Mouse (Mus musculus) NIH3T3 (cell line): ENCODE results near the gene Tcte1.

Source experiments
- DNase-seq: peaks from one replicate; pipeline ENCODE4 v3.0.0-alpha.2; 2012; ENCODE audit warnings: low read depth

Gene Tcte1

GRCm38 (mm10) chr17:45566360-45567161 lies 43.3 kb downstream of the Tcte1 start:
- peak; percentile 60 for DNase-seq

GRCm38 (mm10) chr17:45567162-45567601 lies 43.9 kb downstream of the Tcte1 start:
- peak; percentile 28 for DNase-seq

GRCm38 (mm10) chr17:45568990-45569389 lies 45.8 kb downstream of the Tcte1 start:
- DNase-seq: no peak

- no peak for DNase-seq
Measured at GRCm38 (mm10) chr17:45569999-45570398, 46.8 kb downstream of the Tcte1 start.

- DNase-seq: peak; percentile 91
Measured at GRCm38 (mm10) chr17:45572103-45573086, 49.2 kb downstream of the Tcte1 start.

GRCm38 (mm10) chr17:45573087-45573779 lies 50.0 kb downstream of the Tcte1 start, which contains the start of gene Hsp90ab1:
TSS of gene Hsp90ab1 (minus strand) at chr17:45573271.
- DNase-seq: peak; percentile 99

- peak; percentile 96 for DNase-seq
Measured at GRCm38 (mm10) chr17:45573780-45574123, 50.5 kb downstream of the Tcte1 start.

- DNase-seq: peak; percentile 72
Measured at GRCm38 (mm10) chr17:45574129-45574761, 51.0 kb downstream of the Tcte1 start.

GRCm38 (mm10) chr17:45575123-45575897 lies 52.1 kb downstream of the Tcte1 start:
- no peak for DNase-seq

- no peak for DNase-seq
Measured at GRCm38 (mm10) chr17:45578242-45578641, 55.0 kb downstream of the Tcte1 start.

- peak; percentile 47 for DNase-seq
Measured at GRCm38 (mm10) chr17:45578843-45579242, 55.6 kb downstream of the Tcte1 start.

- DNase-seq: no peak
Measured at GRCm38 (mm10) chr17:45579554-45579953, 56.3 kb downstream of the Tcte1 start.

- DNase-seq: no peak
Measured at GRCm38 (mm10) chr17:45580958-45581477, 57.8 kb downstream of the Tcte1 start.

- DNase-seq: peak; percentile 84
Measured at GRCm38 (mm10) chr17:45581567-45581983, 58.3 kb downstream of the Tcte1 start.

- no peak for DNase-seq
Measured at GRCm38 (mm10) chr17:45582188-45582587, 59.0 kb downstream of the Tcte1 start.

GRCm38 (mm10) chr17:45582715-45583355 lies 59.6 kb downstream of the Tcte1 start:
- DNase-seq: peak; percentile 55

GRCm38 (mm10) chr17:45584096-45584896 lies 61.1 kb downstream of the Tcte1 start:
- peak; percentile 86 for DNase-seq

- DNase-seq: peak; percentile 87
Measured at GRCm38 (mm10) chr17:45584939-45585678, 61.9 kb downstream of the Tcte1 start.
